Mouse (Mus musculus) liver, embryonic 14.5 days (tissue): Measurements from ENCODE around the gene Kcnma1.

Experiments used
- CTCF ChIP-seq: IDR thresholded peaks from 2 replicates; pipeline ENCODE4 v1.5.1; 2016; ENCODE audit warnings: antibody characterized with exemption, low read depth, control low read depth
- EP300 ChIP-seq: IDR thresholded peaks from 2 replicates; pipeline ENCODE4 v1.6.1; 2016; ENCODE audit warnings: antibody characterized with exemption, low read depth

DNA sequence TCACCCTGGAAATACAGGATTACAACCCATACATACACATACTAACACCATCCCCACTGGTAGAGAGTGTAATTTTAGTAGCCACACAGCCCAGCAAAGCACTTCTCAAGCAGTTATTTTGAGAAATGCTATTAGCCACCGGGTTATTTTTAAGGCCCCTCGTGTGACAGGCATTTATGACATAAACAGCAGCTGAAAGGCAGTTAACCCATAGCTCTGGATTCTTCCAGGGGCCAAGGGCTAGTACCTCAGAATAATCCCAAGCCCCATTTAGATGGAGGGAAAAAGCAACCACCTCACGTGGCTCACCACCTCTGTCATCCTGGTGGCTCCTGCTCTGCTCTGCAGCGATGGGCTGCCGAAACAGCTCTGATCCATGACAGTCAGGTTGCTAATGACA lies 136.7 kb downstream of the Kcnma1 start:
- TF ChIP-seq CTCF (no peak), EP300 (no peak)
